Mouse (Mus musculus) 3T3-L1 (cell line): ENCODE data around the gene Rcan2.
A peak's percentile ranks its signal among the peaks of the same experiment; 100 is the strongest.

ENCODE experiments used
- DNase-seq: peaks from one replicate; pipeline ENCODE4 v3.0.0-alpha.2; 2015; ENCODE audit warnings: low read depth, low spot score

The Rcan2 gene

GRCm38 (mm10) chr17:44077146-44077842, 276.1 kb downstream of the Rcan2 start:
- DNase-seq, result no peak

DNA sequence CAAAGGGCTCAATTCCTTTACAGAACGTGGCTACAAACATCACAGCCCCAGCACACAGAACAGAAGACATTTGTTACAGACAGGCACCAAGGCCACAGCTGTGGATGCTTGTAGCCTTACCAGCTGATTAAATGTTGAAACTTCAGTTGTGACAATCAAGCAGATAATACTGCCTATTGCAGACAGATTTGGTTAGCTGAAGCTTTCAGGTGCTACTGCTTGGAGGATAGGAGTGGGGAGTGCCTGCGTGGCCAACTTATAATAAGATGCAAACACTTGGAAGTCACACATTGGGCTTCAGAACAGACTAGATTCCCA, 276.7 kb downstream of the Rcan2 start:
- DNase-seq, result no peak

- DNase-seq, result peak; percentile 72
These were observed 277.6 kb downstream of the Rcan2 start, which contains the start of gene Enpp5 for GRCm38 (mm10) chr17:44078631-44079350. Gene Enpp5 (plus strand): TSS chr17:44078813.

DNA sequence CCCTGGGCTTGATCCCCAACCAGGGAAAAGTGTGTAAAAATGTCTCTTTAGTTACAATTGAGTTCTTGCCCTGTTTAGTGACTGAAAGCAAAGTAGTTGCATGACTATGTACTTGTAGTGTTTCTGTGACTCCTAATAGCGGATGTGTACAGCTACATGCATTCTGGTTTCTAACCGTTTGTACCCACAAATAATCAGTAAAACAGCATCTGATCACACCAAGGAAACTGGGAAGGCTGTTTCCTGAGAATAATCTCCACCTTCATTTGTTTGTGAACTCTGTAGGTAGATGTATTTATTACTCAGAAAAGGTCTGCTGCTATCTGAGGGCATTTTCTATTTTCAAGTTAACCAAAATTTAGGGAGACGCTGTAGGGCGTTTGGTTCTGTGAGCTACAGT, 282.0 kb downstream of the Rcan2 start:
- DNase-seq, result no peak

- no peak for DNase-seq
These were observed 287.1 kb downstream of the Rcan2 start for GRCm38 (mm10) chr17:44088226-44088625.
